Mouse (Mus musculus) common myeloid progenitor, adult 5-6 weeks (primary cell): ENCODE data around the gene Vmn2r93. TPM values are rescaled to one million over a fixed set of nuclear protein-coding genes. Genes with fewer than 3 reads are reported as not detected.

Experiments
- ATAC-seq: replicated peaks from 2 replicates; pipeline ENCODE4 v1.8.0; 2016; ENCODE audit warnings: low read depth, mild to moderate bottlenecking, moderate TSS enrichment, inconsistent platforms; ENCODE audit not compliant: poor library complexity, severe bottlenecking
- total RNA-seq: library from RNA; stranded (forward); fragments of 200-1000, 187-1606 nt; gene quantifications from 2 replicates; pipeline ENCODE4 v1.2.3, GENCODE M21; 2017

The Vmn2r93 gene
- total RNA-seq, result not detected in 2 replicates

GRCm38 (mm10) chr17:18297799-18298198 lies at the start of gene Vmn2r93:
Vmn2r93 (plus strand) TSS chr17:18298099.
- no peak for ATAC-seq

GRCm38 (mm10) chr17:18277656-18278055 lies 20.2 kb upstream of the Vmn2r93 start, which contains the start of gene Vmn2r94:
Vmn2r94 (minus strand) TSS chr17:18277756.
- no peak for ATAC-seq

- ATAC-seq, result no peak
Observed at GRCm38 (mm10) chr17:18323031-18323430, 25.1 kb downstream of the Vmn2r93 start.

- no peak for ATAC-seq
Observed at GRCm38 (mm10) chr17:18360007-18360406, 62.1 kb downstream of the Vmn2r93 start.

GRCm38 (mm10) chr17:18360602-18361001 lies 62.7 kb downstream of the Vmn2r93 start:
- ATAC-seq, result no peak

Other genes starting within 250 kb of the Vmn2r93 start
- not detected in 2 replicates for gene Vmn2r124, start 248.7 kb upstream of the Vmn2r93 start, total RNA-seq
- gene Vmn2r91, start 213.1 kb upstream of the Vmn2r93 start, total RNA-seq, result not detected in 2 replicates
- not detected in 2 replicates for gene Vmn2r92, start 146.2 kb upstream of the Vmn2r93 start, total RNA-seq
- gene Vmn2r94, start 20.3 kb upstream of the Vmn2r93 start, total RNA-seq, result not detected in 2 replicates
- not detected in 2 replicates for gene Vmn2r95, start 126.0 kb downstream of the Vmn2r93 start, total RNA-seq